Mouse (Mus musculus) layer of hippocampus, adult 18-20 months (tissue): ENCODE results near the gene Dnajc6. TPM values are rescaled to one million over a fixed set of nuclear protein-coding genes. Genes with fewer than 3 reads are reported as not detected.

ENCODE experiments used
- DNase-seq, 2 experiments: peaks; one replicate each; pipeline ENCODE4 v3.0.0; 2022; ENCODE audit warnings: low spot score in 2 of 2
- total RNA-seq, 2 experiments: library from RNA; stranded (reverse); gene quantifications; 2 replicates each; pipeline ENCODE4 v1.2.3; 2021

The Dnajc6 gene
- total RNA-seq, 2 experiments from 2014 or later: 287 to 314 TPM

DNA sequence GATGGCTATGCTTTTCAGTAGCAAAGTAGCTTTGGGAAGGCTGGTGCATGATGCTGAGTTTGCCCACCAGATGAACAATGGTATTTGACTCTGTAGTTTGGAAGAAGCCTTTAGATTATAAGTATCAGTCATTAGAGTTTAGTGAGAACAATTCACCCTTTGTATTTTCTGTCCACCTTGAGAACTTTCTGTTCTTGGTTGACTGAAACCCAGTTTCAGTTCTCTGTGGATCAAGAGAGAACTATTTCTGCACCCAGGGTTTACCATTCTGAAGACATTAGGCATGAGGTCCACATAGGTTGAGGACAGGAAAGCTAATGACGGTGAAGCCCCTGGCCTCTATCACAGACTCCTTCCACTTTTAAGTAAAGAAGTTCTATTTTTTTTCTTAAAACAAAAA is 141.0 kb downstream of the Dnajc6 start:
- DNase-seq: no peak

DNA sequence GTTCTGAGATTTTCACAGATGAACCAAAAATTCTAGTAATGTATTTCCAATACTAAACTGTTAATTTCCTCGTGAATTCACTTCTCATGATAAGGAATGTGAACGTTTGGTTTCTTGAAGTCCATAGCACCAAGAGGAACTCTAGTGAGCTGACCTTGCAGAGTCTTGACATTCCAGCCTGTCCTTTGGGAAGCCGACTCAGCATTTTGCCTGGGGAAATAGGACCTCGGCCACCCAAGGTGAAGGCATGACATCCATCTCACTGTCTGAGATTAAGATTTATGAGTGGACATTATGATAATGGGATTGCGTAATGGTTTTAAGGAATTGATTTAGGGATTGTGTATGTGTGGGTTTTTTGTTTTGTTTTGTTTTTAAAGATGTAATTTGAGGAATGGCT is 144.2 kb downstream of the Dnajc6 start:
- no peak for DNase-seq

DNA sequence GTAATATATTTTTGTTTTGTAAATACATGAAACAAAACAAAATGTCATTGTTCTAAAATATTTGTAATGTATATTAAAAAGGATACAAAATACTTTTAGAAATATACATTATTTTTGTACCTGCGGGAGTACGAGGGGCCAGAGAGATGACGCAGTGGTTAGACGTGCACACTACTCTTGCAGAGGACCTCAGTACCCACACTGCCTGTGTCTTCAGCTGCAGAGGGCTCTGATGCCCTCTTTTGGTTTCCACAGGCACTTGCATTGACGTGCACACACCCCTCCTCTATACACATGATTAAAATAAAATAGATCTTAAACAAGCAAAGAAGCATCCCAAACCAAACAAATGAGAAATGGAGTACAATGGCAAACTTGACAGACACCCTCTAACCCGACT is 146.3 kb downstream of the Dnajc6 start:
- DNase-seq: no peak

DNA sequence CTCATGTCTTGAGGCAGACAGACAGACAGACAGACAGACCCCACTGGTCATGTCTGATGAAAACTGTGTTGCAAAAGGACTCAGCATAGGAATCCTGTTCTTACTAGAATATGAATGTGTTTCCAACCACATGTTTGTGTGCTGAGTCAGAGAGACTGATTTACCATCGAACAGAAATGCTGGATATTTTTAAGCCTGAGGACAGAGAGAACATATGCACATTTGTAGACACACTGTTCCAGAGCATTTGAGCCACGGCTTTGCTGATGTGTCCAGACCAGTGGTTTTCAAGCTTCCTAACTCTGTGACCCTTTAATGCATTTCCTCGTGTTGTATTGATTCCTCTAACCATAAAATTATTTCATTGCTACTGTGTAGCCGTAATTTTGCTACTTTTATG is 146.8 kb downstream of the Dnajc6 start:
- DNase-seq: peak in 1 of 2 experiments; percentile 40

DNA sequence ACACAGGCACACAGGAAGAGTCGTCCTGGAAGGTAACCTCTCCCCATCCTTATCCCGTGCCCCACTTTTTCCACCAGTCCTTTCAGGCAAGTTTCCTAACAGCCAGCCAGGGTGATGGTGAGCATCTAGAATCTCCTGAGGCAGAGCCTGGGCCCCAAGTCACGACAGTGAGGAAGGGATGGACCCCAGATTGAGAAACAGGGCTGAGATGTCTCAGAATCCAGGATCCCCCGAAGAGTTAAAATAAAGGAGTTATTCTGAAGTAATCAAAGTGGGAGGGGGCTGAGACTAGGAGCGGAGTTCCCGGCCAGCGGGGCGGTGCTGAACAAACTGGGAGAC is 150.4 kb downstream of the Dnajc6 start:
- DNase-seq: no peak

DNA sequence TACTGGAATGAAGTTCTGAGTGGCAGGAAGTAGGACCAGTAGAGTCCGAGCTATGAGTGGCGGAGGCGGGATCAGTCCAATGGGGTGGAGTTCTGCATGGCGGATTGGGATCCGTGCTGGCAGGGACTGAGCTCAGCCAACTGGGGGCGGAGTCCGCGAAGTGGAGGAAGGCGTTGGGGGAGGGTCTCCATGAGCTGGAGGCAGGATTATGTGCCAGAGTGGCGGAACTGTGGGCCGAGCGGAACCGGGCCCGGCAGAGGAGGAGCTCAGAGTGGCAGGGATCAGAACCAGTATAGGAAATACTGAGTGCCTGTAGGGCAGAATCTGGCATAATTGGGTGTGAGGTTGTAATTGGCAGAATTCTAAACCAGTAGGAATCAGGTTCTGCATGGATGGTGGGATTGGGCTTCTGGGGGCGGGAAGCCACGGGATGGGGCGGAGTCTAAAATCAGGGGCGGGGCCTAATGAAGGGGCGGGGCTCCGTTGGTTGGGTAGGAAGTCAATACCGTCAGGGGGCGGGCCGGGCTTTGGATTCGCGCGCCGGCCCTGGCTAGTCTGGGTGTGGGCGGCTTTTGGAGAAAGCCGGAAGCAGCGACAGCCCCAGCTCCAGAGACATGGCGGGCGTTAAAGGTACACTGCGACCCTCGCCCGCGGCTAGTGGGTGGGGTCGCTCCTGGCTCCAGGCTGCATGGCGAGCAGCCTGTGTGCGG is 150.9 kb downstream of the Dnajc6 start, which contains the start of gene Leprot:
Gene Leprot (plus strand): TSS at position 523 of the 710 bp plus-strand sequence.
- DNase-seq: peak; percentile 100

DNA sequence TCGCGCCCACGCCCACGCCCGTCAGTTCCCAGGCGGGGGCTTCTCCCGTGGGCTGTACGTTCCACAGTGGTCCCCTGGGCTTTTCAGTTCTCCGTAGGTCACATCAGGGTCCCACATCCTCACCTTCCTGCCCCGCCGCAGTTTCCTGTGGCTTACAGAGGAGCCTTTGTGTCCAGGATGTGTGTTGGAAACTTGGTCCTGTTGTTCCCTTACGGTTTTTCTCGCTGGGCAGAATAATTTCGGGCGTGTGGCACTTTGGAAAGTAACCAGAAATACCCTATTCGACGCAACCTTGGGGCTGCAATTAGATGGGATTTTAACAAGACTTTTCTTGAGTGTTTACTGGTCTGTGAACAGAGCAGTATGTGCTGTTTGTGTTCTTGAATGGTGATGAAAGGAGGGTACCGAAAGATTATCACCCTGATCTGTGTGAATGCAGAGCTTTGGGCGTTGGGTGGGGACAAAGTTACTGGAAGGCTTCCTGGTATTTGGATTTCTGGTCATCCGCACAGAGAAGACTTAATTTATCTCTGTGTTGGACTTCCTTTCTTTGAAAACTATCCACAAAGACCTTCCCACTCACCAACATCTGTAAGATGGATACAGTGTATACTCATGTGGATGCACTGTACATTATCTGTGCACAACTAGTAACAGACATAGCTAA is 151.7 kb downstream of the Dnajc6 start:
- DNase-seq: no peak

DNA sequence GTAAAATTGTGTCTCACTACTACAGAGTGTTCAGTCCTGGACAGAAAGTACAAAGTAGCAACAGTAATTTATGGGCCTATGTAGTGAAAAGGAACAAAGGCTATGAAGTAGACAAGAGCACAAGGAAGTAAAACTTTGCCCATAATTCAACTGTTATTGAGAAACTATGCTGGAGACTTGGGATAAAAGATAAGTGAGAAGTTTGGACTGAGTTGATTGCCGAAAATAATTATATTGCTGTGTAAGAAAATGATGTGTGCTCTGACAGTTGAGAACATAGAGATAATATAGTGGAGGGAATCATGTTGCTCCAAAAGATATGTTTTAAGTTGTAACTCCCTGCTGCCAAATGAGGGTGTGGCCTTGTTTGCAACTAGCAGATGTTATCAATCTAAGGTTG is 152.3 kb downstream of the Dnajc6 start:
- DNase-seq: no peak

DNA sequence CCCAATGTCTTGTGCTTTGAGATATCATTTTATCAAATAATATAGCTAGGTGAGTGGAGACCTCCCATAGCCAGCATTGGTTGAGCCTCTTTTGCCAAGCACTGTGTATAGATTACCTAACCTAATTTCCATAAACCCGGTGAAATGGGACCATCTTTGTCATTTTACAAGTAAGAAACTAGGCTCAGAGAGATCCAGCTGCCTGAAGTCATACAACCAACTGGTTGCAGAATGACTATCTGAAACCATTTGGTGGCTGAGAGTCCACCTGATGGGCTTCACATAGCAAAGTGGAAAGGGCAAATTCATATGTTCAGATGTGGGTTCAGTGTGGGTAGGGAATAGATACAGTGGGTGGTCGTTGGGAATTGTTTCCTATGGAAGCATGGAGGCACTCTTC is 154.5 kb downstream of the Dnajc6 start:
- no peak for DNase-seq

DNA sequence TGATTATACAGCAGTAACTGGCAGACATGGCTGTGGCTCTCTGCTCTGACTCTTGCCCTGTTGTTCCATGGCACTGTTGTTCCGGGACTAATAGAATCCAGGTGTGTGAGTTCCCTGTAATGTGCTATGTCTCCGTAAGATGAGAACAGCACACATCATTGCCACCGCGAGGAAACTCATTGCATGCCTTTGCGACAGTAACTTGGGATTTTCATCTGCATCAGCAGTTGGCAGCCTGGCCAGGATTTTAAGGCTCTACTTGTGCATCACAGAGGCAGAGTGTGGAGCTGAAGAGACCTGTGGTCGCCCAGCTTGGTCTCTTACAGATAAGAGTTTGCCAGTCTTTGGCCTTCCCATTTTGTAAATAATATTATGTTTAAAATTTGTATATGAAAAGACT is 157.8 kb downstream of the Dnajc6 start:
- no peak for DNase-seq

DNA sequence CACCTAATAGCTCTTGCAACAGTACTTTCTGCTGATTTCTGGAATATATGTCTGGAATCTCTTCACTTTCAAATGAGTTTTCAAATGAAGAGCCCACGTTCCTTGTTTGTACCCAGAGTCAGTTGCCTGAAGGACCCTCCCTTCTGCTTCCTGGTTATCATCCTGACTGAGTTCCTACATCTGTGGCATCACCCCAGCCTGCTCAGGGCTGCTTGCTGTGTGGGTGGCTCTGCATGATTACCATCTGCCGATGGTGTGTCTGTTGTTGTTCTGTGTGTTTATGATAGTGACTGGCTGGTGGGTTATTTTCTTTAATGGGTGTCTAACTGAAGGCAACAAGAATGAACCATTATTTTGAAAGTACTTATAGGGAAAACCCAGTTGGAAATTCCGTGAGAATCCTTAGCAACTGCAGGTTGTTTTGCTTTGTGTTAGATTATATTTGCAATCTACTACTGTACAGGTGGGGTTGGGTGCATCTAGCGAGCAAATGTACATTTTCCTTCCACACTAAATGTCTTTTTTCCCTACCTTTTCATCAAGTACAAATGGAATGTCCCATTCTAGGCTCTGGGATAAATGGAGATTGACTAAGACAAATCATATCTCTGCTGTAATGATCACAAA is 158.5 kb downstream of the Dnajc6 start:
- peak in 1 of 2 experiments; percentile 62 for DNase-seq

DNA sequence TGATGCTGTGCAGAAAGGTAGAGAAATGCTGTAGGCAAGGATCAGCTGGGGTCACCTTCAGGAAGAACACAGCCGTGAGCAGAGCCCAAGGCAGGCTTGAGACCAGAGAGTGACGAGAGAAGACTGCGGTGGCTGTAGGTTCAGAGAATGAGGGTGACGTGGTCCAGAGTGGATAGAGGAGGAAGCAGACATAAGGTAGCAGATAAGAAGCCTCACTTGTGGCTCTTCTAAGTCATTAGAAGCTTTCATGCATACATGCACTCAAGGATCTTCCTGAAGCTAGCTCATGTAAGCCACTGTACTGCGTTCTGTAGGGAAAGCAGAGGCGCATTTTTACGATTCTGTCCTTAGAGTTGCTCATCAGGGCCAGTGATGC is 159.0 kb downstream of the Dnajc6 start:
- no peak for DNase-seq

DNA sequence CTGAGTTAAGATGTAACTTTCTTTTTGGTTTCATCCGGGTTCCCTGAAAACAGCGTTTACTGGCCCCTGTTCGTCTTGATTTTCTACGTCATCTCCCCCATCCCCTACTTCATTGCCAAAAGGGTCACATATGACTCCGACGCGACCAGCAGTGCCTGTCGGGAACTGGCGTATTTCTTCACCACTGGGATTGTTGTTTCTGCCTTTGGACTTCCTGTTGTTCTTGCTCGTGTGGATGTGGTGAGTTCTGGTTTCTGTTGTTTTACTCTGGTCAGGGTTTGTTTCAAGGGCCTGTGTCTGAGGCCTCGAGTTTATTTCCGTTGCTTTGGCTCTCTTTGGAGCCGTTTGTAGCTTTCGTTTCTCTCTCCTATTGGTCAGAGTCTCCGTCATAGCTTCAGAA is 159.6 kb downstream of the Dnajc6 start:
- no peak for DNase-seq

DNA sequence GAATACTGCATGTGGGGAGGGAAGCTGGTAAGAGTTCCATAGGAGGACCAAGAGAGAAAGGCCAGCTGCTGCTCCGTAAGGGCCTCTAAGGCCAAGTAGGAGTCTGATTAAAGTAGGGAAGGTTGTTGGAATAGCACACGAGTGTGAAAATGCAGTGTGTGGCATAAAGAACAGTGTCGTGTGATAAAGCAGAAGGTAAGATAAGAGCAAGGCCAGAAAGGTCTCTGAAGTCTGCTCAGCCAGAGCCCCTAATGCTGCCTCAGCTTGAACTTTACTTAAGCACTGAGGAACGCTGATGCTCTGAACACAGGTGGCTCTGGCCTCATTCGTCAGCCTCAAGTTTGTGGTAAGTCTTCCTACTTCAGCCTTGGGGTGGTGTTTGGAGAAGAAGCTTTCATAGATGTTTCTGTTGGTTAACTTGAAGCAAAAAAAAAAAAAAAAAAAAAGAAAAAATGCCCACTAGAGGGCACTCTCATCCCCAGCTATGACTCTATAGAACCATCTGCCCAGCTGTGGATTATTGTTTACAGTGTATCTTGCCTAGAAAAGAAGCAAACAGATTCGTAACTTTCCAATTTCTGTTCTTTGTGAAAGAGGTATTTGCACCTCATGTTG is 160.6 kb downstream of the Dnajc6 start:
- DNase-seq: no peak

DNA sequence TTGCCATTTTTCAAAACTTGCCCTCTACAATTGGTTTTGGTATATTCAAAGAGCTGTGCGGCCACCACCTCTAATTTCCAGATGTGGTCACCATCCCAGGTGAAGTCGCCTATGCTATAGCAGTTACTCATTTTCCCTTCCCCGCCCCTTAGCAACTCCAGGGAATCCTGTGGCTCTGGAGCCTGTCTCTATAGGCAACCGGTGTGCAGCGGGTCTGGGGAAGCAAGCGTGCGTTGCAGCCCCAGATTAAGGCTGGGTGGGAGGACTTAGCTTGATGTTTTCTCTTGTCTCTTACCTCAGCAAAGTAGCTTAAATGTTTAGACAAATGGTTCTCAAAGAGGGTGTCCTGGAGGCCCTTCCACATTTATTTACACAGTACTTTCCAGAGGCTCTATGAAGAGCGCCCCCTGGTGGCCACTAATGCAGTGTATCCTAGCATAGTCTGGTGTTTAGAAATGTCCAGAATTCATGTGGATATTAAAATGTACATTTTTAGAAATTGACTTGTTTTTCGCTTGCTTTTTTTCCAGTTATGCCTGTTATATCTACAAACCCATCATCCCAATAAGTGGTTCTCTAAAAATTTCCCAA is 167.8 kb downstream of the Dnajc6 start:
- peak in 1 of 2 experiments; percentile 59 for DNase-seq

DNA sequence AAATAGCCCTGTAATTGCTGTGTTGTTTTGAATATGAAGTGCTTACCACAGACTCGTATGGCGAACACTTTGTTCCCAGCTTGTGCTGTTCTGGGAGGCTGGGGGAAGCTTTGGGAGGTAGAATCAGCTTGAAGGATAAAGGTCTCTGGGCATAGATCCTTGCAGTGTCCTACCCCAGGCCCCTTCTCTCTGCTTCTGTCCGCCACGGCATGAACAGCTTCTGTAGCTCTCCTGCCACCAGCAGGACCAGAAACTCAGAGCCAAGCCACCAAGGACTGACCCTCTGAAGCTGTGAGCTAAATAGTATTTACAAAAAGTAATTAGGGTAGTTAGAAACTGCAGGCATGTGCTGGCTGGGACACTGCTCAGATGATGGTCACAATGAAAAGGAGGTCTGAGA is 168.3 kb downstream of the Dnajc6 start:
- DNase-seq: no peak

DNA sequence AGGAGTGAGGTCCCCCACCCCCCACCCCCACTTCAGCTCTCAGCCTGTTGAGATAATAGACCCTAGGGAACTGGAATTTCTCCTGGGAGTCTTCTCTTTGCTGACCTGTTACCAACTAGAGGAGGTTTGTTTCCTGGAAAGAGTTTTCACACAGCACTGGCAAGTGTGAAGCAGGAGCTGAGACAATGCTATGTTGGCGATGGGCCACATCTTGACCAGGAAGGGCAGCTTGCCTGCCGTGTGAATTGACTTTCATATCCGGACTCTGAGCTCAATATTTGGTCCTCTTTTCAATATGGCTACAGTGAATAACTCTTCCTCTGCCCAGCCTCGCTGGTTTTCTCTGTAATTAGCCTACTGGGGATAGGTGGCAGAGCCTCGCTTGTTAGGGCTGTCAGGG is 172.7 kb downstream of the Dnajc6 start:
- no peak for DNase-seq

DNA sequence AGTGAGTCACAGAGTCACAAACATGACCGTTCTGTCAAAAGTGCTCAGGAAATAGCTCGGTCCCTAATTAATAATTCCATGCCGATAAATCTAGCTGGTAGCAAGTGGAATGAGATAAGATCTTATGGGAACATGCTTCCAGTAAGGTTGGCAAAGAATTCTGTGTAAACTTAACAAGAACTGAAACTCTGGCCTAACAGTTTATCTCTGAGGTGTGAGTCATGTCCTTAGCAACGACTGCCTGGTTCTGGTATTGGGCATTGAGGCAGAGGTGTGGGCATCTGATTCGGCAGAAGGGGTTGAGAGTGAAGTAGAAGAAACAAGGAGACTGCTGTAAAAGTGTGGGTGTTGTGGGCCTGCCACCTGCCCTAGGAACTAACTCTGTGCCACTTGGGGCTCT is 173.4 kb downstream of the Dnajc6 start:
- DNase-seq: no peak

DNA sequence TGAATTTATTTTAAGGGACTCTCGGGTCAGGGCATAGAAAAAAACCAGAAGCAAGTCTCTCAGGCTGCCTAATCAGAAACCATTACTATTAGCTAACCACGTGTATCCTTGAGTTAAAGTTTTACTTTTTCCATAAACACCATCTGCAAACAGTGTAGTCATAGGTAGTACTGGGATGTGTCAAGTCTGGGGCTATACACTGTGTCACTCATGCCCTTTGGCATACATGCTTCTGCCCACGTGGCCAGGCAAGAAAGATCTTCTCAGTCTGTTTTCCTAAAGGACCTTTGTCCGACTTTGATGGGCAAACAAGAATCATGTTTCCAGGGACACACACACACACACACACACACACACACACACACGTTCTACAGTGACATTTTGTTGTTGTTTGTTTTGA is 178.3 kb downstream of the Dnajc6 start:
- DNase-seq: no peak

DNA sequence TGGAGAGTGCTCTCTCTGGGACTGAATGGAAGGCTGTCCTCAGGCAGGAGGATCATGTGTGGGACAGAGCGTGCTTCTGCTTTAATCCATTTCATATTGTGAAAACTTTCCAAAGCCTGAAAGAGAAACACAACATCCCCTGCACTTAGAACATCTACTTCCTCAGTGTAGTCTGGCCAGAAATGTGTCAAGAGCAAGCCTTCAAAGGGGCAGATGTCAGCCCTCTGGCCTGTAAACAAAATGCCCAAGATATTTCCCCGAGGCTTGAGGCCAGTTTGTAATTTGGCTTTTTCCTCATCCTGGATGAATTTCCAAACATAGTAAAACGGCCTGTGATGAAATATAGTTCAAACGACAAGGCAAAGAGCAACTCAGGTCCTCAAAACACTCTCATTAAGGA is 179.3 kb downstream of the Dnajc6 start:
- DNase-seq: no peak

DNA sequence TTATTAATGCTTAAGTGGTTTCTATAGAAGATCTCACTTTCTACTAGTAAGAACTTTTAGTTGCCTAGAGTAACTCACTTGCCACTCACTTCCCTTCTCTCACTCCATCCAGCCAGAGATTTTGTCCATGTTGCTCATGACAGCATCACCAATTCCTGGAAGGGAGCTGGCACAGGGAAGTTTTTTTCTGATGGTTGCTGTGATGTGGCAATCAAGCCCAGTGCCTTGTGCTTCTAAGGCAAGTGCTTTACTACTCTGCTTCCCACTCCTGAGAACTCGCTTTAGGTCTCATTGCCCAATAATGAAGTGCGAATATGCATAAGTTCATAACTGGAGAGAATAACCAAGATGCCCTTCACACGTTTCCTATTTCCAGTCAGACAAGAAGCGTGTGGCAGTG is 186.2 kb downstream of the Dnajc6 start:
- DNase-seq: no peak

DNA sequence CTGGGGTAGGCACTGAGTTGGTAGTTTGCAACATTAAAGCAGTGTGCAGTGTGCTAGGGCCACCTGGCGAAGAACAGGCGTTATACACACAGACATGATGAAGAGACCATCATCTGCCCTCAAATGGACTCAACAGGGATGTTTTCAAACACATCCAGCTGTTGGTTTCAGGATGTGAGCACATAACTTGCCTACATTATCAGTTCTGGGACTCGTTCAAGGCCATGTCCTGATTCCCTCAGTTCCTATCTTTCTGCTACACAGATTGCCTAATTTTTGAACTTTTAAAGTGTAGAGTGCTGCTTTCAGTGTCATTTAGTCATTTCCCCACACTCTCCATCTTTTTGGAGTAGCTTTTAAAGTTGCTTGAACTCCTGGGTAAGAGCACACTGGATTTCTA is 186.6 kb downstream of the Dnajc6 start:
- no peak for DNase-seq
